Mouse (Mus musculus) 3T3-L1 (cell line): ENCODE results near the gene Anks1b.

Experiments used
- DNase-seq: peaks from one replicate; pipeline ENCODE4 v3.0.0-alpha.2; 2015; ENCODE audit warnings: low read depth, low spot score

Gene Anks1b

DNA sequence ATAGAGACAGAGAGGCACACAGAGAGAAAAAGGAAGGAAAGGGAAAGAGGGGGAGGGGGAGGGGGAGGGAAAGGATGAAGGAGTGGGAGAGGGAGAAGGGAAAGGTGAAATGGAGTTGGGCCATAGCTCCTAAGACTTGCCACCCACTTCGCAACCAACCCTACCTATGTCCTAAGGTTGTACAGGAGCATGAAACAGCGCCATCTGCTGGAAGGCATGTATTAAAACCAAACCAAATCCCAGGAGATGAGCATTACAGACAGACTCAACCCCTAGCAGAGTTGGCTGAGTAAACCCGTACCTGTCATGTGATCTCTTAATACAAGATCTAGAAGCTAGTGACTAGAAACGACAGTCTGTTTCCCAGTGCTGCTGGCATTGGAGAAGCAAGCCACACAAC, 500.2 kb downstream of the Anks1b start:
- peak; percentile 36 for DNase-seq

- peak; percentile 28 for DNase-seq
Measured at GRCm38 (mm10) chr10:90376605-90377004, 503.3 kb downstream of the Anks1b start.

DNA sequence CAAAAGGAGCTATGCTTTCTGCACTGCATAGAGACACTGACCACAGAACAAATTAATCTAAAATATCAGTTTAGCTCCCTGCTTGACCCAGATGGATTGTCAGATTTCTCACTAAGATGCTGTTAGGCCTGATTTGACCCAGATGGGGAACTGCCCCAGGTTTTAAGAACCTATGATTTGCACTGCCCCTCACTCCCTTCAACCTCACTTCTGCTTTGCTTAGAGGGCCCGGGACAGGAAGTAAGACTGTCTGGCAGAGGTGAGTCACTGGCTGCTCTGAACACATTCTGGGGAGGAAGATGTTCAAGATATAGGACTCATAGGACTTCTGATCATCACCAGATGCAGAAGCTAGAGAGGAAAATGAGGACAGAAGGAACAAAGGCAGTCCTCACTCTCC, 506.8 kb downstream of the Anks1b start:
- peak; percentile 5 for DNase-seq

- no peak for DNase-seq
Measured at GRCm38 (mm10) chr10:90380704-90381339, 507.5 kb downstream of the Anks1b start.

GRCm38 (mm10) chr10:90400382-90400781, 527.1 kb downstream of the Anks1b start:
- no peak for DNase-seq

- DNase-seq: no peak
Measured at GRCm38 (mm10) chr10:90408484-90408883, 535.2 kb downstream of the Anks1b start.

- DNase-seq: no peak
Measured at GRCm38 (mm10) chr10:90431527-90431926, 558.2 kb downstream of the Anks1b start.

DNA sequence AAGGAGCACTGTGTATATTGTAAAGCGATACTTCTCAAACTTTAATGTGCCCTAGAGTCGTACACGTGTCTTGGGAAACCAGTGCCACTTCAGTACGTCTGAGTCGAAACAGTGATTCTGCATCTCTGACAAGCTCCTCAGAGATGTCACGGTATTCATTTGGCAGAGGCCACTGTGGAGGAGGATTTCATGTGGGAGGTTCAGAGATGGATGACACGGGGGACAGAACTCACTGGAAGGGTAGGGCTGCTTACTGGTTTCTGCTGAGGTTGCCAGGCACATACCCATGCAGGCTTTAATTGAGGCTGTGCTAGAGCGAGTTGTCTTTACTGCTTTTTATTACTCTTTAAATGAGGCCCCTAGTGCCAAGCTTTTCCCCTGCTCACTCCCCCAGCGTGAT, 558.7 kb downstream of the Anks1b start:
- no peak for DNase-seq

GRCm38 (mm10) chr10:90432479-90432878, 559.2 kb downstream of the Anks1b start:
- no peak for DNase-seq

DNA sequence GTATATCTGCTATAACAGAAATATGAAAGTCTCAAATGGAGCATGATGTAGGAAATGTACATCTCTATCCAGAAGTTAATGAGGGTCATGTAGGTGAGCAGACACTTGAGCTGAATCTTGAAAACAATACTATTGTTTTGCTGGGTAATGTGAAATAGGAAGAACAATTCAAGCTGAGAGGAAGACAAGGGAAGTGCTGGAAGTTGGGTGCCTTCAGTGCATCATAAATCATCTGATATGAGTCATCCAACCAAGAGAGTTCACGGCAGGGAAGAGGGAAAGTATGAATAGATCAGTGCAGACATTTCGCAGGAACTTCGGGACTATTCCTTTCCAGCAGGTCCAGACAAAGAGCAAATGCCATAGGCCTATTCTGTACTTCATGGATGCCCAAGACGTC, 567.7 kb downstream of the Anks1b start:
- peak; percentile 4 for DNase-seq

DNA sequence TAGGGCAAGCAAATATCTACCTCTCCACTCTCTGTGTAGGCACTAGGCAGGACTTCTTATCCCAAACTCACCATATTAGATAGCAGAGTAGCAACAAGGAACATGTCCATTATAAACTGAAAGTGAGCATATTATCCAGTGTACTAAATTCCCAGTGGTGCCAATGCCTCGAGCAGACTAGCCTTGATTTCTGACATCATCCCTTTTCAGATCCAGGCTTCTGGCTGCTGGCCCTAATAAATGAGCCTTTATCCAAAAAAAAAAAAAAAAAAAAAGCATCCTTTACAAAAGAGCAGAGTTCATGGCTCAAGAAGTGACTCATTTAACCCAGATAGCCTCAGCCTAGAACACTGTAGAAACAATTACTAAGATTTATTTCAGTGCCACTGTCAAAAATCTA, 568.3 kb downstream of the Anks1b start:
- DNase-seq: peak; percentile 5

- DNase-seq: no peak
Measured at GRCm38 (mm10) chr10:90464906-90465305, 591.6 kb downstream of the Anks1b start.

- DNase-seq: no peak
Measured at GRCm38 (mm10) chr10:90465426-90465825, 592.1 kb downstream of the Anks1b start.

DNA sequence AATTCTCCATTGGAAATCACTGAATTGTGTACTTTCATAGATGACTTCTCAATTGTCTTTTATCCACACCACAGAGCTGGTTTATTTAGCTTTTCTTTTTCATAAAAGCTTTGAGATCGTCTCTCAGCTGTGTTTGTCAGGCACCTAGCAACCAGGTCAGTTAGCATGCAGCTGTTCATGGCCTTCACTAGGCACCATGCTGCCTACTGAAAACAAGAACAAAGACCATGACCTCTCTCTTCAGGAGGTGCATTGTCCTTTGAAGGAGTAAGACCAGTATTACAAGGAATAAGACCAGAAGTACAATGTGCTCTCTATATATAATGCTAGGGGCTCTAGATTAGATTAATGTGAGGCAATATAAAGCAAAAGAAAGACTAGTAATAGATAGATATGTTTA, 594.2 kb downstream of the Anks1b start:
- no peak for DNase-seq

DNA sequence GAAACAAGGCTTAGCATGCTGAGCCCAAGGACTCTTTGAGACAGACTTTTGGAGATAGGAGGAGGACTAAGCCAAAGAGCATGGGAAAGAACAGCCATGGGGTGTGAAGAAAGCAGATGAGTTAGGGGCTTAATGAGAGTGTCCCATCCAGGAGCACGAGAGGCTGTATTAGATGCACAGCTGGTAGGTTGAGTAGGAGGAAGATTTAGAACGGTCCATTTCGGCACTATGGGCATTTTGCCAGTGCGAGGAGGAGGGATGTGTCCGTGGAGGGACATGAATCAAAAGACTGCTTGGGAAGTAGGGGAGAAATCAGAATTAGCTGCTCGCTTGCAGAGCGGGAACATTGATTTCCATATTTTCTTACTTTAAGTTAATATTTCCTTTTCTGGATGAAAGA, 620.1 kb downstream of the Anks1b start:
- DNase-seq: no peak

GRCm38 (mm10) chr10:90493996-90494642, 620.8 kb downstream of the Anks1b start:
- no peak for DNase-seq

- DNase-seq: no peak
Measured at GRCm38 (mm10) chr10:90494981-90495516, 621.7 kb downstream of the Anks1b start.

GRCm38 (mm10) chr10:90507561-90507960, 634.3 kb downstream of the Anks1b start:
- DNase-seq: no peak

- no peak for DNase-seq
Measured at GRCm38 (mm10) chr10:90512801-90513200, 639.5 kb downstream of the Anks1b start.

- DNase-seq: no peak
Measured at GRCm38 (mm10) chr10:90531813-90532212, 658.5 kb downstream of the Anks1b start.

DNA sequence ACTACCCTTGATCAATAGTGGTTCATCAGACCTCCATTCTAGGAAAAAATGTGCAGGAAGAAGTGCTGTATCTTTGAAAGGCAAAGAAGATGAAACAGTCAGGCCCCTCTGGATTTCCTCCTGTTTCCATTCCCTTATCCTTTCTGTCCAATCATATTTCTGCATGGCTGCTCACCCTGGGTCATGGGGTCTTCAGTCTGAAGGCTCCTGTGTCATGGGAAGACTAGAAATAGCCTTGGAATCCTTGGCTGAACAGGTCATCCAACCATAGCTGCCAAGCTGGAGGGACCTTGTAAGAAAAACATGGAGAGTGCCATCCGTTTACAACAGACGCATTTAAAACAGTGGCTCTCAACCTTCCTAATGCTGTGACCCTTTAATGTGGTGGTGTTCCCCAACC, 662.1 kb downstream of the Anks1b start:
- DNase-seq: no peak

DNA sequence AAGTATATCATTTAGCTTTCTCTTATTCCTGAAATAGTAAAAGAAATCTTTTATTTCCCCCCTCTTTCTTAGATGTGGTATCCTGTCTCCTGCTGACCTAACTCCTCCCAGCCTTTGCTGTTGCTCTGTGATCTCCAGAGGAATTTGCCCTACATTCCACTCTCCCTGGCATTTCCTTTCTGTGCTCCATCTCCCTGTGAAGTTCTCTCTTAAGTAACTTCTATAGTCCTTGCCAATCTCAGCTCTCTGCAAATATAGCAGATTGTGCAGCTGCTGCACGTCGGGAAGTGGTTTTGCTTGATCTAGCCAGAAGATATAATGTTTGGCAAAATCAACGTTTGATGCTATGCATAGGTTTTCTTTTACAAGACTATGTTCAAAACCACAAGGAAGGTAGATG, 673.3 kb downstream of the Anks1b start:
- no peak for DNase-seq

GRCm38 (mm10) chr10:90562906-90563305, 689.6 kb downstream of the Anks1b start:
- DNase-seq: no peak
